Comparison of ENCODE assay signal across 8 mouse cellular contexts in genomic region chrX:73690917-73691629, GRCm38 (mm10). TPM values are rescaled to one million over a fixed set of nuclear protein-coding genes. Genes with fewer than 3 reads are reported as not detected.
A peak's percentile ranks its signal among the peaks of the same experiment; 100 is the strongest.
DNase-seq lines count a peak whose midpoint lies in the region; ATAC-seq and TF ChIP-seq lines count a peak whose summit lies in the region.

No protein-coding gene starts in this region.

- H3K4me3 ChIP-seq in forebrain, embryonic 11.5 days (ENCODE audit: low read depth, low read length): no peak overlapping the region
- H3K4me3 ChIP-seq in forebrain, embryonic 10.5 days: no peak overlapping the region
- no peak overlapping the region for H3K4me3 ChIP-seq in CH12.LX (replicated peaks in 1 of 3; ENCODE audit: low read depth in 2 of 3, low read length in 2 of 3, poor library complexity in 1 of 3)
- H3K4me3 ChIP-seq in intestine, postnatal 0 days (ENCODE audit: low read depth, low read length): no peak overlapping the region
- no peak overlapping the region for H3K4me3 ChIP-seq in lung, adult 2 months (replicated peaks; ENCODE audit: extremely low read depth, low read depth, low read length)

- H3K27me3 ChIP-seq in forebrain, embryonic 11.5 days (ENCODE audit: control insufficient read depth, insufficient read depth, low read length): no peaks in the 10 kb centered on the region
- 0 out of 2 replicates have a peak, but pooled peaks cover 13% of the 10 kb centered on the region for H3K27me3 ChIP-seq in forebrain, embryonic 10.5 days (ENCODE audit: poor library complexity, severe bottlenecking)
- no peaks in the 10 kb centered on the region for H3K27me3 ChIP-seq in CH12.LX (replicated peaks)
- no peaks in the 10 kb centered on the region for H3K27me3 ChIP-seq in intestine, postnatal 0 days (replicated peaks; ENCODE audit: control insufficient read depth, insufficient read depth, low read length)

- TF ChIP-seq POLR2A in CH12.LX (IDR thresholded peaks at IDR 0.05; ENCODE audit: low read depth, low read length): no peak
- no peak for TF ChIP-seq POLR2A in lung, adult 2 months (IDR thresholded peaks at IDR 0.05; ENCODE audit: borderline replicate concordance, extremely low read depth, low read depth, low read length)

- in situ Hi-C loops in CH12.LX (cut with MboI; ENCODE audit: low pct_ligation_motif_present, low pct_unique_long_range_greater_than_20kb, low sequenced_read_pairs): no loop called here

- TF ChIP-seq RAD21 in CH12.LX (IDR thresholded peaks at IDR 0.05; ENCODE audit: low read depth, low read length): peak; percentile 44

- dilution Hi-C loops in CH12.LX (cut with MboI; ENCODE audit: extremely low pct_ligation_motif_present, extremely low pct_unique_long_range_greater_than_20kb, low sequenced_read_pairs): no loop called here

- 81% methylated on average over 5 of the region's 5 CpGs for WGBS in forebrain, embryonic 11.5 days
- WGBS in forebrain, embryonic 10.5 days: 81% methylated on average over 5 of the region's 5 CpGs
- 68% methylated on average over 5 of the region's 5 CpGs for WGBS in intestine, postnatal 0 days
- 58% methylated on average over 5 of the region's 5 CpGs for WGBS in lung, adult 2 months

- ATAC-seq in forebrain, embryonic 11.5 days (replicated peaks; ENCODE audit: low FRiP score): no peak
- ATAC-seq in intestine, postnatal 0 days: peak; percentile 72

- no peaks in the 10 kb centered on the region for H3K9me3 ChIP-seq in forebrain, embryonic 11.5 days (ENCODE audit: control insufficient read depth, low read length)
- no peaks in the 10 kb centered on the region for H3K9me3 ChIP-seq in forebrain, embryonic 10.5 days
- H3K9me3 ChIP-seq in CH12.LX (replicated peaks; ENCODE audit: low read length): no peaks in the 10 kb centered on the region
- H3K9me3 ChIP-seq in intestine, postnatal 0 days (ENCODE audit: control insufficient read depth): no peaks in the 10 kb centered on the region

- TF ChIP-seq CTCF in CH12.LX (conservative IDR thresholded peaks at IDR 0.05 in 1 of 2, IDR thresholded peaks at IDR 0.05 in 1 of 2; ENCODE audit: low read depth in 2 of 2, low read length in 2 of 2): peak; percentile 36 to 68; a peak in 3 of 4 replicates
- TF ChIP-seq CTCF in intestine, postnatal 0 days (IDR thresholded peaks at IDR 0.05; ENCODE audit: low read depth): peak; percentile 80
- peak; percentile 69 for TF ChIP-seq CTCF in lung, adult 2 months (IDR thresholded peaks at IDR 0.05; ENCODE audit: insufficient read depth, low read length)

- no peak overlapping the region for H3K27ac ChIP-seq in forebrain, embryonic 11.5 days (ENCODE audit: low read depth, low read length)
- no peak overlapping the region for H3K27ac ChIP-seq in forebrain, embryonic 10.5 days
- peak overlapping the region; percentile 15; the same call in 1 of the 2 replicates for H3K27ac ChIP-seq in CH12.LX (ENCODE audit: insufficient read depth, low read depth)
- H3K27ac ChIP-seq in intestine, postnatal 0 days (ENCODE audit: low read depth, low read length): no peak overlapping the region

- TF ChIP-seq EP300 in CH12.LX (IDR thresholded peaks at IDR 0.05; ENCODE audit: low read length): no peak

- H3K4me1 ChIP-seq in forebrain, embryonic 11.5 days (replicated peaks; ENCODE audit: control insufficient read depth, insufficient read depth, low read length): no peaks in the 10 kb centered on the region
- no peaks in the 10 kb centered on the region for H3K4me1 ChIP-seq in forebrain, embryonic 10.5 days
- peaks cover 0 to 8% of the 10 kb centered on the region in 2 experiments; a peak in 1 of 4 replicates for H3K4me1 ChIP-seq in CH12.LX (ENCODE audit: control insufficient read depth in 1 of 2, insufficient read depth in 2 of 2)
- no peaks in the 10 kb centered on the region for H3K4me1 ChIP-seq in intestine, postnatal 0 days (replicated peaks; ENCODE audit: control insufficient read depth, insufficient read depth, low read length)
- no peaks in the 10 kb centered on the region for H3K4me1 ChIP-seq in lung, adult 2 months (ENCODE audit: control insufficient read depth, insufficient read depth, low read length)

- H3K9ac ChIP-seq in forebrain, embryonic 11.5 days (ENCODE audit: low read length): no peak overlapping the region
- no peak overlapping the region for H3K9ac ChIP-seq in CH12.LX (ENCODE audit: insufficient read depth, low read depth)
- H3K9ac ChIP-seq in intestine, postnatal 0 days (ENCODE audit: low read depth, low read length): no peak overlapping the region

- no peaks in the 10 kb centered on the region for H3K36me3 ChIP-seq in forebrain, embryonic 11.5 days (ENCODE audit: control insufficient read depth, insufficient read depth, low read length)
- peaks cover 69% of the 10 kb centered on the region for H3K36me3 ChIP-seq in forebrain, embryonic 10.5 days (replicated peaks)
- peaks cover 40 to 93% of the 10 kb centered on the region in 2 experiments for H3K36me3 ChIP-seq in CH12.LX (replicated peaks in 1 of 2; ENCODE audit: control insufficient read depth in 1 of 2, insufficient read depth in 1 of 2, low read length in 1 of 2)
- peaks cover 5% of the 10 kb centered on the region; the same call in 1 of the 2 replicates for H3K36me3 ChIP-seq in intestine, postnatal 0 days (ENCODE audit: control insufficient read depth, insufficient read depth)

- H3K79me2 ChIP-seq in CH12.LX (replicated peaks; ENCODE audit: control insufficient read depth, extremely low read depth, insufficient read depth, poor library complexity, severe bottlenecking): no peaks in the 10 kb centered on the region; the same call in 1 of the 2 replicates

- H3K4me2 ChIP-seq in forebrain, embryonic 11.5 days (ENCODE audit: low read depth, low read length, severe bottlenecking): no peak overlapping the region
- no peak overlapping the region for H3K4me2 ChIP-seq in CH12.LX (ENCODE audit: insufficient read depth, low read depth, poor library complexity, severe bottlenecking)
- no peak overlapping the region for H3K4me2 ChIP-seq in intestine, postnatal 0 days (replicated peaks; ENCODE audit: low read depth)

- DNase-seq in forebrain, embryonic 11.5 days (ENCODE audit: low spot score): peak; percentile 54
- no peak for DNase-seq in forebrain, embryonic 10.5 days (ENCODE audit: extremely low spot score, low spot score)
- peak; percentile 68 for DNase-seq in CH12.LX (ENCODE audit: extremely low read depth)
- peak; percentile 55 for DNase-seq in cerebellum, adult 11 months
- peak; percentile 73 for DNase-seq in gastrocnemius, adult 18-20 months (ENCODE audit: low spot score)
- DNase-seq in lung, adult 2 months: peak; percentile 24
- DNase-seq in right cerebral cortex, postnatal 14 days: peak; percentile 42

TF ChIP-seq in CH12.LX, 34 proteins besides CTCF, POLR2A, EP300 and RAD21 (continues in another document):
- peak; percentile 47; the same call in 1 of the 2 replicates for TF ChIP-seq ELF1 (IDR thresholded peaks at IDR 0.05; ENCODE audit: low read depth, low read length)
- peak; percentile 55 for TF ChIP-seq SMC3 (IDR thresholded peaks at IDR 0.05; ENCODE audit: low read depth, low read length)

RNA-seq across cellular contexts. Expression of gene Slc6a8, which starts 18.1 kb away (rescaled TPM):
- 7.5 and 9.0 TPM in 2 replicates for polyA plus RNA-seq in forebrain, embryonic 11.5 days (2014; fragmentation: Nextera tagmentation; extraction: Ambion mirVana)
- polyA plus RNA-seq in forebrain, embryonic 10.5 days (2016; fragmentation: Nextera tagmentation; extraction: Ambion mirVana): 4.6 and 5.2 TPM in 2 replicates
- total RNA-seq in CH12.LX (2012; rRNA removed): 3.2 and 4.2 TPM in 2 replicates
- 0.39 and 0.70 TPM in 2 replicates for total RNA-seq in CH12.LX (2014; rRNA removed)
- 1.9 and 2.2 TPM in 2 replicates for polyA plus RNA-seq in CH12.LX (2012; ENCODE audit: insufficient read length, low read depth)
- 100 to 1,000 TPM; 108 to 141 TPM for total RNA-seq in gastrocnemius, adult 18-20 months (2021)
- polyA plus RNA-seq in intestine, postnatal 0 days (2015; fragmentation: Nextera tagmentation; extraction: Ambion mirVana): 46.8 and 50.9 TPM in 2 replicates
- 47.8 and 59.1 TPM in 2 replicates for polyA plus RNA-seq in lung, adult 2 months (2012; rRNA removed)

RNA-seq across cellular contexts. Expression of gene Bcap31, which starts 24.9 kb away (rescaled TPM):
- polyA plus RNA-seq in forebrain, embryonic 11.5 days (2014; fragmentation: Nextera tagmentation; extraction: Ambion mirVana): 128 and 135 TPM in 2 replicates
- 150 and 162 TPM in 2 replicates for polyA plus RNA-seq in forebrain, embryonic 10.5 days (2016; fragmentation: Nextera tagmentation; extraction: Ambion mirVana)
- total RNA-seq in CH12.LX (2012; rRNA removed) (119 and 134 TPM in 2 replicates), CH12.LX (2014; rRNA removed) (239 TPM in 2 replicates)
- polyA plus RNA-seq in CH12.LX (2012; ENCODE audit: insufficient read length, low read depth): 176 and 181 TPM in 2 replicates
- 10 to 100 TPM; 54.2 to 63.8 TPM for total RNA-seq in gastrocnemius, adult 18-20 months (2021)
- polyA plus RNA-seq in intestine, postnatal 0 days (2015; fragmentation: Nextera tagmentation; extraction: Ambion mirVana): 380 and 382 TPM in 2 replicates
- 39.7 and 71.0 TPM in 2 replicates for polyA plus RNA-seq in lung, adult 2 months (2012; rRNA removed)

RNA-seq across cellular contexts. Expression of gene Abcd1, which starts 25.3 kb away (rescaled TPM):
- 8.9 and 10.7 TPM in 2 replicates for polyA plus RNA-seq in forebrain, embryonic 11.5 days (2014; fragmentation: Nextera tagmentation; extraction: Ambion mirVana)
- 9.2 and 10.1 TPM in 2 replicates for polyA plus RNA-seq in forebrain, embryonic 10.5 days (2016; fragmentation: Nextera tagmentation; extraction: Ambion mirVana)
- total RNA-seq in CH12.LX (2012; rRNA removed) (5.6 and 5.9 TPM in 2 replicates), CH12.LX (2014; rRNA removed) (2.5 and 2.8 TPM in 2 replicates)
- polyA plus RNA-seq in CH12.LX (2012; ENCODE audit: insufficient read length, low read depth): 10.2 and 11.4 TPM in 2 replicates
- total RNA-seq in gastrocnemius, adult 18-20 months (2021): 10 to 100 TPM; 18.7 to 21.2 TPM
- polyA plus RNA-seq in intestine, postnatal 0 days (2015; fragmentation: Nextera tagmentation; extraction: Ambion mirVana): 46.5 and 51.3 TPM in 2 replicates
- 49.9 and 53.6 TPM in 2 replicates for polyA plus RNA-seq in lung, adult 2 months (2012; rRNA removed)

RNA-seq across cellular contexts. Expression of gene Pnck, which starts 31.2 kb away (rescaled TPM):
- 11.1 and 17.4 TPM in 2 replicates for polyA plus RNA-seq in forebrain, embryonic 11.5 days (2014; fragmentation: Nextera tagmentation; extraction: Ambion mirVana)
- polyA plus RNA-seq in forebrain, embryonic 10.5 days (2016; fragmentation: Nextera tagmentation; extraction: Ambion mirVana): 6.6 and 8.9 TPM in 2 replicates
- total RNA-seq in CH12.LX (2012; rRNA removed): not detected in 2 replicates
- total RNA-seq in CH12.LX (2014; rRNA removed): not detected in 2 replicates
- polyA plus RNA-seq in CH12.LX (2012; ENCODE audit: insufficient read length, low read depth): not detected in 2 replicates
- 10 to 100 TPM in 1 of 2 experiments, 1 to 10 TPM in 1; 8.6 to 11.6 TPM for total RNA-seq in gastrocnemius, adult 18-20 months (2021)
- 8.5 and 9.4 TPM in 2 replicates for polyA plus RNA-seq in intestine, postnatal 0 days (2015; fragmentation: Nextera tagmentation; extraction: Ambion mirVana)
- 5.1 and 6.1 TPM in 2 replicates for polyA plus RNA-seq in lung, adult 2 months (2012; rRNA removed)

RNA-seq across cellular contexts. Expression of gene Dusp9, which starts 51.9 kb away (rescaled TPM):
- polyA plus RNA-seq in forebrain, embryonic 11.5 days (2014; fragmentation: Nextera tagmentation; extraction: Ambion mirVana): 4.5 and 5.5 TPM in 2 replicates
- 38.3 and 40.8 TPM in 2 replicates for polyA plus RNA-seq in forebrain, embryonic 10.5 days (2016; fragmentation: Nextera tagmentation; extraction: Ambion mirVana)
- total RNA-seq in CH12.LX (2012; rRNA removed): 0.17 and 0.29 TPM in 2 replicates
- total RNA-seq in CH12.LX (2014; rRNA removed): 0.09 and 0.19 TPM in 2 replicates
- polyA plus RNA-seq in CH12.LX (2012; ENCODE audit: insufficient read length, low read depth): 0.23 and 0.47 TPM in 2 replicates
- total RNA-seq in gastrocnemius, adult 18-20 months (2021): not detected
- polyA plus RNA-seq in intestine, postnatal 0 days (2015; fragmentation: Nextera tagmentation; extraction: Ambion mirVana): 2.2 and 2.7 TPM in 2 replicates
- 1.3 and 1.4 TPM in 2 replicates for polyA plus RNA-seq in lung, adult 2 months (2012; rRNA removed)
